Mouse (Mus musculus): Measurements from ENCODE around the gene Rhbdd3.

Rhbdd3 gene

GRCm38 (mm10) chr11:5098736-5099542, at the start of gene Rhbdd3, which contains the start of gene Ewsr1:
TSS of gene Rhbdd3 (plus strand) at chr11:5098926.
TSS of gene Ewsr1 (minus strand) at chr11:5099266.
- DNase-seq (ENCODE audit: low read depth, low spot score), result peak; percentile 93

- DNase-seq (ENCODE audit: low read depth, low spot score), result no peak
Observed at GRCm38 (mm10) chr11:5051629-5052028, 47.1 kb upstream of the Rhbdd3 start.

- no peak for DNase-seq (ENCODE audit: low read depth, low spot score)
Observed at GRCm38 (mm10) chr11:5052200-5052854, 46.4 kb upstream of the Rhbdd3 start.

GRCm38 (mm10) chr11:5054151-5054550, 44.6 kb upstream of the Rhbdd3 start:
- DNase-seq (ENCODE audit: low read depth, low spot score), result peak; percentile 26

GRCm38 (mm10) chr11:5054874-5055273, 43.9 kb upstream of the Rhbdd3 start:
- DNase-seq (ENCODE audit: low read depth, low spot score), result no peak

- DNase-seq (ENCODE audit: low read depth, low spot score), result no peak
Observed at GRCm38 (mm10) chr11:5055945-5056938, 42.5 kb upstream of the Rhbdd3 start.

- no peak for DNase-seq (ENCODE audit: low read depth, low spot score)
Observed at GRCm38 (mm10) chr11:5057064-5057463, 41.7 kb upstream of the Rhbdd3 start.

- no peak for DNase-seq (ENCODE audit: low read depth, low spot score)
Observed at GRCm38 (mm10) chr11:5057541-5057855, 41.2 kb upstream of the Rhbdd3 start.

- no peak for DNase-seq (ENCODE audit: low read depth, low spot score)
Observed at GRCm38 (mm10) chr11:5057856-5058641, 40.7 kb upstream of the Rhbdd3 start, which contains the start of gene Rasl10a. TSS of gene Rasl10a (plus strand) at chr11:5058128.

GRCm38 (mm10) chr11:5058783-5059182, 39.9 kb upstream of the Rhbdd3 start:
- DNase-seq (ENCODE audit: low read depth, low spot score), result no peak

GRCm38 (mm10) chr11:5059230-5059629, 39.5 kb upstream of the Rhbdd3 start:
- DNase-seq (ENCODE audit: low read depth, low spot score), result no peak

GRCm38 (mm10) chr11:5059704-5060156, 39.0 kb upstream of the Rhbdd3 start:
- DNase-seq (ENCODE audit: low read depth, low spot score), result no peak

- DNase-seq (ENCODE audit: low read depth, low spot score), result no peak
Observed at GRCm38 (mm10) chr11:5060756-5061412, 37.8 kb upstream of the Rhbdd3 start.

- no peak for DNase-seq (ENCODE audit: low read depth, low spot score)
Observed at GRCm38 (mm10) chr11:5061413-5062139, 37.1 kb upstream of the Rhbdd3 start.

GRCm38 (mm10) chr11:5062326-5062725, 36.4 kb upstream of the Rhbdd3 start:
- DNase-seq (ENCODE audit: low read depth, low spot score), result no peak

- DNase-seq (ENCODE audit: low read depth, low spot score), result no peak
Observed at GRCm38 (mm10) chr11:5062860-5063505, 35.7 kb upstream of the Rhbdd3 start.

GRCm38 (mm10) chr11:5063561-5064281, 35.0 kb upstream of the Rhbdd3 start:
- no peak for DNase-seq (ENCODE audit: low read depth, low spot score)

- peak; percentile 63 for DNase-seq (ENCODE audit: low read depth, low spot score)
Observed at GRCm38 (mm10) chr11:5064282-5065055, 34.3 kb upstream of the Rhbdd3 start.

Measured in 3T3-L1 (cell line).